Mouse (Mus musculus): ENCODE results near the gene Phactr3. TPM values are rescaled to one million over a fixed set of nuclear protein-coding genes. Genes with fewer than 3 reads are reported as not detected.

Gene Phactr3
- polyA plus RNA-seq, 1 experiment from 2014 or later = 56.4 TPM

DNA sequence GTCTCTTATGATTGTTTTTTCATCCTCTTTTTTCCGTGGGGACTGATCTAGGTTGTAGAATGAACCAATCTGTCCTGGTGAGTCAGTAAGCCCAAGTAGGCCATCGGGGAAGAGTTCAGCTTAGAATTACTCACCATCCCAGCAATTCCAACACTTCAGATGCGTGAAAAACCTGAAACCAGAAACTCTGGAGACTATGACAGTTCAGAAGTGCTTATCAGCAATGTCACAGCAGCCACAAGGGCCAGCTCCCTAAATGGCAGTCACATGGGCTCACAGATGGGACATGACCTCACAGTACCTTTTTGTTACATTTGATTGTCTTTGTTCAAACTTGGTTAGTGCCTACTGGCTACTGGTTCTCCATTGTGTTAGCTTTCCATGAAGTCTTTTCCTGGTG lies 124.2 kb downstream of the Phactr3 start:
- Histone ChIP-seq H3K4me2 (ENCODE audit: low read length) (no peak overlapping the region), H3K9me3 (replicated peaks; ENCODE audit: control insufficient read depth, low read length) (no peaks in the 10 kb centered on the region)

DNA sequence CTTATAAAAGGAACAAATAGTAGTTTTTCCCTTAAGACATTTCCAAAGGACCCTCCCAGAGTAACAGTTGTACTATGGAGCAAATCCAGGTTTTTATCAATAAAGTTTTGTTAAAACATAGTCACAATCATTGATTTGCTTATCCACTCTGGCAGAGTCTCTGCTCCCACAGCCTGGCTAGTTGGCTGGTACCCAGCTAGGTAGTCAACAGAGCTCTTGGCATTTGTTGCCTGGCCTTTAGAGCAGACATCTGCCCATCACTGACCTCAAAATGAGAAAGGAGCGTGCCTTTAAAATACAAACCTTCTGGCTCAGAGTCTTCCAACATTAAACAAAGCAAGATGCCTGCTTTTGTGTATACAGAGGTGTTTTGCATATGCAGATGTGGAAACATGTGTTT lies 126.1 kb downstream of the Phactr3 start:
- Histone ChIP-seq H3K27me3 (replicated peaks; ENCODE audit: control insufficient read depth, insufficient read depth, low read length) (no peaks in the 10 kb centered on the region), H3K9me3 (replicated peaks; ENCODE audit: control insufficient read depth, low read length) (no peaks in the 10 kb centered on the region), H3K9ac (ENCODE audit: low read length) (no peak overlapping the region), H3K4me3 (ENCODE audit: low read depth, low read length) (no peak overlapping the region), H3K4me1 (ENCODE audit: control insufficient read depth, insufficient read depth, low read length) (no peaks in the 10 kb centered on the region), H3K27ac (ENCODE audit: low read depth, low read length) (no peak overlapping the region), H3K36me3 (ENCODE audit: control insufficient read depth, insufficient read depth, low read length) (no peaks in the 10 kb centered on the region), H3K4me2 (ENCODE audit: low read length) (no peak overlapping the region)
- no peak for ATAC-seq
- WGBS = 89% methylated on average over 1 of the region's 1 CpGs
- DNase-seq (ENCODE audit: low spot score) = no peak

More for the DNA sequence above, 124.2 kb downstream of the Phactr3 start:
- Histone ChIP-seq H3K27me3 (replicated peaks; ENCODE audit: control insufficient read depth, insufficient read depth, low read length) (no peaks in the 10 kb centered on the region), H3K4me1 (ENCODE audit: control insufficient read depth, insufficient read depth, low read length) (no peaks in the 10 kb centered on the region), H3K9ac (ENCODE audit: low read length) (no peak overlapping the region), H3K27ac (ENCODE audit: low read depth, low read length) (no peak overlapping the region), H3K4me3 (ENCODE audit: low read depth, low read length) (no peak overlapping the region), H3K36me3 (ENCODE audit: control insufficient read depth, insufficient read depth, low read length) (no peaks in the 10 kb centered on the region)
- DNase-seq (ENCODE audit: low spot score) (no peak), ATAC-seq (no peak)
- 79% methylated on average over 3 of the region's 3 CpGs for WGBS

DNA sequence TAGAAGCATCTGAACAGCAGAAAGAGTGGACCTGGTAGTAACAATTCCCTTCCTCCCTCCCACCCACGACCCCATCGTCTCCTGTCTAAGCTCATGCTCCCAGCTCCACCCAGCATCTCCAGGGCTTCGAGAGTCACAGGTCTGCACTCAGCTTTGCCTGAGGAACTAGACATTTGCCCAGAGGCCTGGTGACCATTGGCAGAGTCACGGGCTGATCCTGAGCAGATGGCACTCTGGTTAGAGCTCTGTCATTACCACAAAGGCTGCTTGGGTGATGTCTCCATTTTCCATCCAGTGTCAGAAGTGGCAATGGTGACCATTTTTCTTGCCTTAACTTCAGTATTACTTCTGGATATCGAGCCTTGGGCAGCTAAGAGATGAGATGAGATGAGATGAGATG lies 127.1 kb downstream of the Phactr3 start:
- no peak overlapping the region for H3K27ac ChIP-seq (ENCODE audit: low read depth, low read length)
- H3K27me3 ChIP-seq (replicated peaks; ENCODE audit: control insufficient read depth, insufficient read depth, low read length) = no peaks in the 10 kb centered on the region
- DNase-seq (ENCODE audit: low spot score) (no peak), ATAC-seq (no peak)
- H3K4me2 ChIP-seq (ENCODE audit: low read length) = no peak overlapping the region
- WGBS = 90% methylated on average over 5 of the region's 5 CpGs
- no peaks in the 10 kb centered on the region for H3K36me3 ChIP-seq (ENCODE audit: control insufficient read depth, insufficient read depth, low read length)
- H3K4me3 ChIP-seq (ENCODE audit: low read depth, low read length) = no peak overlapping the region
- no peaks in the 10 kb centered on the region for H3K9me3 ChIP-seq (replicated peaks; ENCODE audit: control insufficient read depth, low read length)
- no peaks in the 10 kb centered on the region for H3K4me1 ChIP-seq (ENCODE audit: control insufficient read depth, insufficient read depth, low read length)
- H3K9ac ChIP-seq (ENCODE audit: low read length) = no peak overlapping the region

DNA sequence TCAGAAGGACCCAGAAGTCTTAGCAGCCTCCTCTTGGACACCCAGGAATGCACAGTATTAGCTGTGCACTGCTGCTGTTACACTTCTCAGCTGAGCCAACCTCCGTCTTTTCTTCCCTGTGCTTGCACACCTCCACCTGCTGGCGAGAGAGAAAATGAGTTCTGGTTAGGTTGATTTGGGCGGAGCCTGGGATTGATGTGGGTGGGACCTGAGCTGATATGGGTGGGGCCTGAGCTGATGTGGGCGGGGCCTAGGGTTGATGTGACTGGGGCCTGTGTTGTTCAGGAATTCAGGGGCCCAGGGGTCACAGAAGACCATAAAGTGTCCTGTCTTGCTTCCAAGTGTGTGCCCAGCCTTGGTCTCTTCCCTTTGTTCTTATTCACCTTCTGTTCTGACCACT lies 128.0 kb downstream of the Phactr3 start:
- Histone ChIP-seq H3K27ac (ENCODE audit: low read depth, low read length) (no peak overlapping the region), H3K9ac (ENCODE audit: low read length) (no peak overlapping the region), H3K9me3 (replicated peaks; ENCODE audit: control insufficient read depth, low read length) (no peaks in the 10 kb centered on the region), H3K36me3 (ENCODE audit: control insufficient read depth, insufficient read depth, low read length) (no peaks in the 10 kb centered on the region), H3K4me1 (ENCODE audit: control insufficient read depth, insufficient read depth, low read length) (no peaks in the 10 kb centered on the region), H3K4me3 (ENCODE audit: low read depth, low read length) (no peak overlapping the region), H3K27me3 (replicated peaks; ENCODE audit: control insufficient read depth, insufficient read depth, low read length) (no peaks in the 10 kb centered on the region), H3K4me2 (ENCODE audit: low read length) (no peak overlapping the region)
- ATAC-seq (no peak), DNase-seq (ENCODE audit: low spot score) (no peak)
- 51% methylated on average over 4 of the region's 4 CpGs for WGBS

DNA sequence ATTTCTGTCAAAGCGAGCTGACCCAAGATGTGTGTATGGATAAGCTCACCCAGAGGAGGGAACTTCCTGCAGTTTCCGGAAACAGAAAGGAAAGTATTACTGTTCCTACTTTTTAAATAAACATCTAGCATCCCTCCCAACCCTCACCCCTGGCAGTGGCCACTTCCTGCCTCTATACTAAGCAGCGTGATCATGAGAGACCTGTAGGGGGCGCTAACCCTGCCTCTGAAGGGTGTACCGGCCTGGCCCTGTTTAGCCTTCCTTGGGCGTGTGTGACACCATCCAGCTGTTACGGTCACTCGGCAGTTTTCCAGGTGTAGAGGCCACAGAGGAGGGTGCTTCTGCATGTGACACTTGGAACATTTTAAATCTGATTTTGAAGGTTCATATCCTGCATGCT lies 128.5 kb downstream of the Phactr3 start:
- H3K9ac ChIP-seq (ENCODE audit: low read length) = no peak overlapping the region
- WGBS = 72% methylated on average over 8 of the region's 8 CpGs

DNA sequence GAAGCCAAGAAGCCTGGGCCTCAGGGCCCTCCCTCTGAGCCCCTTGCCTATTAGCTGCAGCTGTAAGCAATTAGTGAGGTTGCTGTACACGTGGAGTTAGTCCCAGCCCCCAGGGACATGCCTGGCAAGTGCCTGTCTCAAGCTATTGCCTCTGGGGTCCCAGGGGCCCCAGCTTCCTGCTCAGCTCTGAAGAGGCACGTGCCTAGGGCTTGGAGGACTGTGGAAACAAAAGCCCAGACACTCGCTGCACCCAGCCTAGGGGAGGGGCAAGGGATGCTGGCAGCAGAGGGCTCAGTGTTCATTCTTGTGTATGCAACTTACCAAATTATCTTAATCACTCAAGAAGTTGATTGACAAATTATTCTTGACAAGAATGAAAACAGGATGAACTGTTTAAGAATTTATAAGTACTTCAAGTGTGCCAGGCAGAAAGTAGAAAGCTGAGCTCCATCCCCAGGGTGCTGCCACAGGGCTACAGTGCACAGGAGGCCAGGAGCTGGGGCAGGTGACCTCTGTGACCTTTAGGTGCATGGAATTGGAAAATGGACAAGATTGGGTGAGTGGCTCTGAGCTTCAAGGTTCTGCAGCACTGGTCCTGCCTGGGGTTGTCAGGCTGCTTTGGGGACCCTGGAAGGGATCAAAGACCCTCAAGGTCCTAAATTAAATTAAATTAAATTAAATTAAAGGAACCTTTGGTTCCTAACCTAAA lies 138.5 kb downstream of the Phactr3 start:
- WGBS = 0% methylated on average over 3 of the region's 3 CpGs
- no peaks in the 10 kb centered on the region for H3K36me3 ChIP-seq (ENCODE audit: control insufficient read depth, insufficient read depth, low read length)
- H3K9me3 ChIP-seq (replicated peaks; ENCODE audit: control insufficient read depth, low read length) = no peaks in the 10 kb centered on the region
- H3K9ac ChIP-seq (ENCODE audit: low read length) = no peak overlapping the region
- H3K27me3 ChIP-seq (replicated peaks; ENCODE audit: control insufficient read depth, insufficient read depth, low read length) = no peaks in the 10 kb centered on the region
- peaks cover 10% of the 10 kb centered on the region; the same call in 1 of the 2 replicates for H3K4me1 ChIP-seq (ENCODE audit: control insufficient read depth, insufficient read depth, low read length)
- H3K4me2 ChIP-seq (ENCODE audit: low read length) = no peak overlapping the region
- DNase-seq (ENCODE audit: low spot score) (peak; percentile 74), ATAC-seq (peak; percentile 89)
- H3K4me3 ChIP-seq (ENCODE audit: low read depth, low read length) = no peak overlapping the region
- no peak overlapping the region; the same call in 1 of the 2 replicates for H3K27ac ChIP-seq (ENCODE audit: low read depth, low read length)

More for the DNA sequence above, 128.5 kb downstream of the Phactr3 start:
- ATAC-seq (no peak), DNase-seq (ENCODE audit: low spot score) (no peak)
- Histone ChIP-seq H3K27ac (ENCODE audit: low read depth, low read length) (no peak overlapping the region), H3K36me3 (ENCODE audit: control insufficient read depth, insufficient read depth, low read length) (no peaks in the 10 kb centered on the region), H3K27me3 (replicated peaks; ENCODE audit: control insufficient read depth, insufficient read depth, low read length) (no peaks in the 10 kb centered on the region), H3K4me3 (ENCODE audit: low read depth, low read length) (no peak overlapping the region), H3K4me2 (ENCODE audit: low read length) (no peak overlapping the region), H3K4me1 (ENCODE audit: control insufficient read depth, insufficient read depth, low read length) (no peaks in the 10 kb centered on the region), H3K9me3 (replicated peaks; ENCODE audit: control insufficient read depth, low read length) (no peaks in the 10 kb centered on the region)

DNA sequence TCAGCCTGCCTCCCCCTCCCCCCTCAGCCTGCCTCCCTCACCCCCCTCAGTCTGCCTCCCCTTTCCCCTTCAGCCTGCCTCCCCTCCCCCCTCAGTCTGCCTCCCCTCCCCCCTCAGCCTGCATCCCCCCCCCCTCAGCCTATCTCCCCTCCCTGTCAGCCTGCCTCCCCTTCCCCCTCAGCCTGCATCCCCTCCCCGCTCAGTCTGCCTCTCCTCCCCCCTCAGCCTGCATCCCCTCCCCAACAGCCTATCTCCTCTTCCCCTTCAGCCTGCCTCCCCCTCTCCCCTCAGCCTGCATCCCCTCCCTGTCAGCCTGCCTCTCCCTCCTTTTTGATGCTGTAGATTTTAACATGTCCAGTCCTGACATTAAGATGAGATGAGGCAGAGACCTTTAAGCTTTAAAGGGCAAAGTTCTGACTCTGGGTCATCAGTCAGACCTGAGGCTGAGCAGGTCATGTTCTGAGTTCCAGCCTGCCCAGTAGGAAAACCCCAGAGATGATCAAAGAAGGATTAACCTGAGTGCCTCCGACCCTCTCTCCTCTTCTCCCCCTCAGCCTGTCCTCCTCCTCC lies 139.3 kb downstream of the Phactr3 start:
- Histone ChIP-seq H3K4me3 (ENCODE audit: low read depth, low read length) (no peak overlapping the region), H3K27me3 (replicated peaks; ENCODE audit: control insufficient read depth, insufficient read depth, low read length) (no peaks in the 10 kb centered on the region), H3K4me2 (ENCODE audit: low read length) (no peak overlapping the region), H3K9ac (ENCODE audit: low read length) (no peak overlapping the region), H3K27ac (ENCODE audit: low read depth, low read length) (no peak overlapping the region), H3K36me3 (ENCODE audit: control insufficient read depth, insufficient read depth, low read length) (no peaks in the 10 kb centered on the region), H3K4me1 (ENCODE audit: control insufficient read depth, insufficient read depth, low read length) (peaks cover 10% of the 10 kb centered on the region; the same call in 1 of the 2 replicates), H3K9me3 (replicated peaks; ENCODE audit: control insufficient read depth, low read length) (no peaks in the 10 kb centered on the region)
- DNase-seq (ENCODE audit: low spot score) (no peak), ATAC-seq (no peak)
- WGBS = 20% methylated on average over 1 of the region's 2 CpGs

DNA sequence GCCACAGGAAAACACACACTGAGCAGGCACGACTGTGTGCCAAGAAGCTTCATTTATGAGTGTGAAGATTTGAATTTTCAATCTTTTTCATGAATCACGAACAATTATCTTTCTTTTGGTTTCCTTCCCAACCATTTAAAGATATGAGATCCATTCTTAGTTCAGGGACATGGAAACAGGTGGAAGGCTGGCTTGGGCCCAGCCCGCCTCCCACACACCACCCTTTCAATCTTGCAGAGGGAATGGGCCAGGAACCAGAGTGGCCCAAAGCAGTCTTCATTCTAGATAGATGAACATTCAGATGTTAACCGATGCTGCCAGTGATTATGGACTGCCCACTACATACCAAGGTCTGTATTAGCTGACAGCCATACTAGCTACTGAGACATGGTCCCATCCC lies 144.3 kb downstream of the Phactr3 start:
- DNase-seq (ENCODE audit: low spot score) (no peak), ATAC-seq (no peak)
- H3K4me3 ChIP-seq (ENCODE audit: low read depth, low read length) = no peak overlapping the region
- H3K36me3 ChIP-seq (ENCODE audit: control insufficient read depth, insufficient read depth, low read length) = no peaks in the 10 kb centered on the region
- H3K27ac ChIP-seq (ENCODE audit: low read depth, low read length) = no peak overlapping the region
- no peaks in the 10 kb centered on the region for H3K27me3 ChIP-seq (replicated peaks; ENCODE audit: control insufficient read depth, insufficient read depth, low read length)
- H3K9me3 ChIP-seq (replicated peaks; ENCODE audit: control insufficient read depth, low read length) = no peaks in the 10 kb centered on the region
- no peaks in the 10 kb centered on the region for H3K4me1 ChIP-seq (ENCODE audit: control insufficient read depth, insufficient read depth, low read length)
- H3K4me2 ChIP-seq (ENCODE audit: low read length) = no peak overlapping the region
- H3K9ac ChIP-seq (ENCODE audit: low read length) = no peak overlapping the region
- WGBS = 84% methylated on average over 4 of the region's 4 CpGs

DNA sequence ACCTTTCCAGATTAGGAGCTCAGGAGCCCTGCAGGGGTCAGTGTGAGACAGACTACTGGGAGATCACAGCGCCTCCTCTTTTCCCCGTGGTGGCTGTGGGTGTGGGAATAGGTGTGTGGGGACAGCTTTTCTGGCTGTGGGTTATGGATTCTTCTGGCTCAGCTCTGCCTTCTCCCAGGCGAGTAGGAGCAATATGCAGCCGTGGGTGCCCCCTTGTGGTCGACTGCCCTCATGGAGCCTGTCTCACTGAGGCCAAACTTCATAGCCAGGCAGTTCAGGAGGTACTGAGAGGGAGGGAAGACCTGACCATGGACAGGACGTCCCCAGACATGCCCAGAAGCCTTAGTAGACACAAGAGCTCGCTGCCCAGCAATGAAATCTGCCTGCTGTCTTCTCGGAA lies 145.6 kb downstream of the Phactr3 start:
- Histone ChIP-seq H3K9ac (ENCODE audit: low read length) (no peak overlapping the region), H3K4me2 (ENCODE audit: low read length) (no peak overlapping the region), H3K4me1 (ENCODE audit: control insufficient read depth, insufficient read depth, low read length) (no peaks in the 10 kb centered on the region), H3K27ac (ENCODE audit: low read depth, low read length) (no peak overlapping the region), H3K4me3 (ENCODE audit: low read depth, low read length) (no peak overlapping the region), H3K9me3 (replicated peaks; ENCODE audit: control insufficient read depth, low read length) (no peaks in the 10 kb centered on the region), H3K36me3 (ENCODE audit: control insufficient read depth, insufficient read depth, low read length) (no peaks in the 10 kb centered on the region), H3K27me3 (replicated peaks; ENCODE audit: control insufficient read depth, insufficient read depth, low read length) (no peaks in the 10 kb centered on the region)
- DNase-seq (ENCODE audit: low spot score) = peak; percentile 86
- 9% methylated on average over 8 of the region's 8 CpGs for WGBS
- ATAC-seq = peak; percentile 85

All from forebrain, embryonic 14.5 days (tissue).